Mouse (Mus musculus) macrophage (primary cell): Measurements from ENCODE around the gene Kirrel3. TPM values are rescaled to one million over a fixed set of nuclear protein-coding genes. Genes with fewer than 3 reads are reported as not detected.

Experiments used
- H3K27ac ChIP-seq: fragments of 350-480 bp; formaldehyde crosslinking; 2 replicates; pipeline ENCODE4 v1.9.0; 2021
- H3K36me3 ChIP-seq: fragments of 350-480 bp; formaldehyde crosslinking; 2 replicates; pipeline ENCODE4 v1.9.0; 2021; ENCODE audit errors: inconsistent target
- H3K4me3 ChIP-seq: fragments of 350-480 bp; formaldehyde crosslinking; 2 replicates; pipeline ENCODE4 v1.9.0; 2021; ENCODE audit errors: inconsistent target
- H3K79me2 ChIP-seq: fragments of 350-480 bp; formaldehyde crosslinking; 2 replicates; pipeline ENCODE4 v1.9.0; 2021; ENCODE audit errors: inconsistent target
- WGBS: methylation state at CpG from one replicate; pipeline ENCODE4 v1.1.7; 2026; ENCODE audit warnings: inconsistent platforms; ENCODE audit not compliant: missing documents; 5-methylcytosine and 5-hydroxymethylcytosine counted together
- polyA plus RNA-seq: library from polyadenylated mRNA; stranded (reverse); fragments of 250-400 nt; gene quantifications from 3 replicates; pipeline ENCODE4 v1.2.4, GENCODE M21; 2018; ENCODE audit warnings: inconsistent platforms

Gene Kirrel3
- polyA plus RNA-seq, 1 experiment from 2014 or later: not detected

DNA sequence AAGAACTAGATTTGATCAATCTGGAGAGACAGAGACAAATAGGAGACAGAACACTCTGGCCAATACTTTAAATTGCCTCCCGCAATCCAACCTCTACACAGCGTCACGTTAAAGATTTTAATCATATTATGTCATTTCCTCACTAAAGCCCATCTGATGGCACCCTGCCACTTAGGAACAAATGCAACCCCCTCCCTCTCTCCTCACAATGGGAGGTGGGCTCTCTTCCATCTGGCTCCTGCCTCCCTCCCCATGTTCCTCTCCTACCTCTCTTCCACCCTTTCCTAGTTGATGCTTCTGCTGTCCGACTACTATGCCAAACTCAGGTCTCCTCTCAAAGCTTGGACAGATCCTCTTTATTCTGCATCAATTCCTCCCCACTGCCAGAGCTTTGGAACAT lies 365.4 kb downstream of the Kirrel3 start:
- H3K79me2 ChIP-seq: no peaks in the 10 kb centered on the region
- no peak overlapping the region for H3K27ac ChIP-seq
- no peaks in the 10 kb centered on the region for H3K36me3 ChIP-seq
- 80% methylated on average over 4 of the region's 4 CpGs for WGBS
- no peak overlapping the region for H3K4me3 ChIP-seq

DNA sequence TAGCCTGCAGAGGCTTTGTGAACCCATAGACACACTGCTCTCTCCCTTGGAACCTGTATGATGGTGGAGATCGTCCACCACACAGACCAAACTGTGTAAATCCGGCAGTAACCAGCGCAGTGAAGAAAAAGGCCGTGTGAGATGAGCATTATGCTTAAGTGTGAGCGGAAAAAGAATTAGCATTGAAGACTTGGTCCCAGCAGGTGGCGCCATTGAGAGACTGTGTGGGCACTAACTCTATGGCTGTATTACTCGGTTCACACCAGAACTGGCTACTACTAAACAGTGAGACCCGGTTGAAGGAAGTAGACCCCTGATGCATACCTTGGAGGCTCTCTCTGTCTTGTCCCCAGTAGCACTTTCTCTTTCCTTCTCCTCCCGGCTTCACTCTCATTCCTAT lies 371.9 kb downstream of the Kirrel3 start:
- H3K27ac ChIP-seq: no peak overlapping the region
- 68% methylated on average over 9 of the region's 9 CpGs for WGBS
- H3K79me2 ChIP-seq: no peaks in the 10 kb centered on the region
- H3K36me3 ChIP-seq: no peaks in the 10 kb centered on the region
- no peak overlapping the region for H3K4me3 ChIP-seq

DNA sequence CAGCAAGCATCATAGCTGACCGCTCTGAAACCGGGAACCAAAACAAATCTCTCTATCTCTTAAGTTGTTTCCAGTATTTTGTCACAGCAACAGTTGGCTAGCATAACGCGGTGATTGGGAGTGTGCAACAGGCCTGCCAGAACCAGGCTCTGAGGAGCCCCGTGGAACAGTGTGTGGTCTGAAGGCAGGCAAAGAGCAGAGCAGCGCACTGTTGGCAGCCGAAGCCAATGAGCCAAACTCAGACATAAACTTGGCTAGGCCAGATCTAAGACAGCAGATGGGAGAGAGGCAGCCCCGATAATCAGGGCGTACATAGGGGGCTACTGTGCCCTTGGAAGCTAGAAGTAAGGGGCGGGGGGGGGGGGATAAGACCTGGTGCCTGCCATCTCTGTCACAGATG lies 372.4 kb downstream of the Kirrel3 start:
- H3K79me2 ChIP-seq: no peaks in the 10 kb centered on the region
- no peak overlapping the region for H3K27ac ChIP-seq
- H3K36me3 ChIP-seq: no peaks in the 10 kb centered on the region
- H3K4me3 ChIP-seq: no peak overlapping the region
- WGBS: 87% methylated on average over 10 of the region's 10 CpGs

DNA sequence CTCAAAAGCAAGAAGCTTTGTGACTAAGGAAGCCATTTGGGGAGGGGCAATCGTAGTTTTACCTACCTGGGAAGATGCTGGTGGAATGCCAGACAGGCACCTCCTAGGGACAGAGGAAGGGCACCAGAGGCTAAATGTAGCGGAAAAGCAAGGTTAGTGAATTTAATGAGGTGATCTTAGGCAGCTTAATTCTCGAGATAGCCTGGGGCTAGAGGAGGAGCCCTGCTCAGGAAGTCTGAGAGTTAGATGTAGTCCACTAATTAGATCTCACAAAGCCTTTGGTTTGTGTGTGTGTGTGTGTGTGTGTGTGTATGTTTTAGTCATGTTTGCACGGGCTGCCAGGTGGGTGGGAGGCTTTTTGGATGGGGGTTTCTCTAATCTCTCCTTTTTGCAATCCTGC lies 375.2 kb downstream of the Kirrel3 start:
- 47% methylated on average over 4 of the region's 4 CpGs for WGBS
- no peak overlapping the region for H3K27ac ChIP-seq
- no peak overlapping the region for H3K4me3 ChIP-seq
- no peaks in the 10 kb centered on the region for H3K36me3 ChIP-seq
- H3K79me2 ChIP-seq: no peaks in the 10 kb centered on the region

DNA sequence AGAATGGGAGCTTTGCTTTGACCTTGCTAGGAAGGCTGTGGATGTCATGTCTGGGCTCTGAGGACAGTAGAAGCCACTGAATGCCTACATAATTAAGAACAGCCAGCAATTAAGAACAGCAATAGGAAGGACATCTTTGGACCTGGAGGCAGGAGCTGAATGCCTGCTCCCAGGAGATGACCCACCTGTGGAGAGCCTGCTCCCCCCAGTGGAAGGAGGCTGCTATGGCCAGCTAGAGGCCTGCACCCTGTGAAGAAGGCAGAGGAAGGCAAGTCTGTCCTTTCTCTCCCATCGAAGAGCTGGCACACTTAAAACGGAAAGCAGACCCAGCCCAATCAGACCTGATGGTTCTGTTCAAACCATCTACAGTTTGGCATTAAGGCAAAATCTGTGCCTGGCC lies 376.1 kb downstream of the Kirrel3 start:
- 44% methylated on average over 2 of the region's 2 CpGs for WGBS
- Histone ChIP-seq H3K79me2 (no peaks in the 10 kb centered on the region), H3K27ac (no peak overlapping the region), H3K36me3 (no peaks in the 10 kb centered on the region), H3K4me3 (no peak overlapping the region)

DNA sequence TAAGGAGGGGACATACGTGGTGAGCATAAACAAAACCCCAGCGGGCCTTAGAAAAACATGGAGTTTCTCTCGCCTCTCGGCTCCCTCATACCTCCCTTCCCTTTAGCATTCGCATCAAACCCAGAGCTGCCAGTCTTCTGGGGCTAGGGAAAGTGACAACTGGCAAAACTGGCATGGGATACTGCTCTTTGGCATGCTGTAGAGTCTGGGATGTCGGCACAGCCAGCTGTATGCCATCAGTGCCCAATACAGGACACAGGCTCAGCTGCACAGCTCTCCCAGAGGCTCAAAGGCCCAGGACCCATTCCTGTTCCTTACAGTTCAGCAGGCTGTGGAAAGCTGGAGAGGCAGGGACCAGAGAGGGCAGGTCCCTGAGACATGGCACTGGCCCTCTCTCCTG lies 379.9 kb downstream of the Kirrel3 start:
- H3K4me3 ChIP-seq: no peak overlapping the region
- 91% methylated on average over 6 of the region's 6 CpGs for WGBS
- no peak overlapping the region for H3K27ac ChIP-seq
- H3K79me2 ChIP-seq: no peaks in the 10 kb centered on the region
- H3K36me3 ChIP-seq: no peaks in the 10 kb centered on the region

DNA sequence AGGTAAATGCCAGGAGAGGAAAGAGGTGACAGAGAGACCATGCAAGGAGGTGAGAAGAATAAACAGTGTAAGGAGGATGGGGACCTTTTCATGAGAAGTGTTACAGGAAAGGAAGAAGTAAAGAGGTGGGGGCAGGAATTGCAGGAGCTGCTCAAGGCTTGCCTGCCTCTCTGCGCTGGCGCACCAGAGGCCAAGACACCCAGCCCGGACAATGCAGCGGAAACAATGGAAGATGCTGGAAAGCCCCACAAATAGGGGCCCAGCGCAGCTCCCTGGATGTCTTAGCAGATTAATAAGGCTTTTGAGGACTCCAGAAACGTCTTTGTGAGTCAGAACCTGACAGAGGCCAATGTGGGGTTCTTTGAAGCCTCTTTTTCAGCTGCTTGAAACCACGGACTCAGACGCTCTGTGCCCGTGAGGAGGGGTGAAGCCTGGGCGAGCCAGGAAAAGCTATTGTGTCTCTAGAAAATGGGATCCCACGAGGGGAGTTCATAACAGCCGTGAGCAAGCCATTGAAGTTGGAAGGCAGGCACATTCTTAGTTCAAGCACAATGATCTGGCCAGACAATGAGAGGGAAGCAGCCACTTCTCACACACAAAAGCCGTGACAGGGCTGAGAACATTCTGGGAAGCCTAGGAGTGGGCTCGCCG lies 385.7 kb downstream of the Kirrel3 start:
- Histone ChIP-seq H3K36me3 (no peaks in the 10 kb centered on the region), H3K27ac (no peak overlapping the region), H3K4me3 (no peak overlapping the region), H3K79me2 (no peaks in the 10 kb centered on the region)
- WGBS: 25% methylated on average over 15 of the region's 15 CpGs

DNA sequence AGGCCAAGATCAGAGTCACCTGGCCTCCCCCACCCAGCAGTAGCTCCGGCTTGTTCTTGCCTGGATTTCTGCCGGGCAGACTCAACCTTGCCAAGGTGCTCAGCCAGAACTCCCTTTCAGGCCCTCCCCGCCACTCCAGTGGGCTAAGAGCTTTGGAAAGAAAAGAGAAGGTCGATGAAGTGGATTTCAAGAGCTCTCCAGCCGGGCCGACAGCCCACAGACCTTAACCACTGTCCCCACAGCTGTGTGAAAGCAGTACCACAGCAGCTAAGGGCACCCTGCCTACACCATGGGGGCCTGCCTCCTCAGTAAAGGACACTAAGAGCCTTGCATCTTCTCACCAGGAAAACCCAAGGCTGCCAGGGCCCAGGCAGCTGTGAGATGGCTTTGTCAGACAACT lies 389.5 kb downstream of the Kirrel3 start:
- no peaks in the 10 kb centered on the region for H3K79me2 ChIP-seq
- no peaks in the 10 kb centered on the region for H3K36me3 ChIP-seq
- whole genome bisulfite sequencing: 81% methylated on average over 6 of the region's 6 CpGs
- H3K4me3 ChIP-seq: no peak overlapping the region
- H3K27ac ChIP-seq: no peak overlapping the region

DNA sequence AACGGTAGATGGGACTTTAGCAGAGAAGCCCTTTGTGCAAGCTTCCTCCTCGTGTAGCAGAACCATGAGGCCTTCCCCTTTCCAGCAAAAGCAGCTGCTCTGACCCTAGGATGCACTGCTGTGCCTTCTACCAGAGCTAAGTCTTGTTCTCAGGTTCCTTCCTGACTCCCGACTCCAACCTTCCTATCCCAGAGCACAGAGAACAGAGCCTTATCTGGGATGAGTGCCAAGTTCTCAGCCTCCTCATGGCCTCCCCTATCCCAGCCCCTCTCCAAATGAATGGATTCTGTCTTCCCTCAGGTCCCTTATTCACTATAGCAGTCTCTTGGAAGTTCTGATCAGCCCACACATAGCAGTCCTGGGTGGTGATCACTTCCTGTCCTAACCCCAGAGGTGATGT lies 391.5 kb downstream of the Kirrel3 start:
- WGBS: 45% methylated on average over 3 of the region's 3 CpGs
- no peak overlapping the region for H3K4me3 ChIP-seq

DNA sequence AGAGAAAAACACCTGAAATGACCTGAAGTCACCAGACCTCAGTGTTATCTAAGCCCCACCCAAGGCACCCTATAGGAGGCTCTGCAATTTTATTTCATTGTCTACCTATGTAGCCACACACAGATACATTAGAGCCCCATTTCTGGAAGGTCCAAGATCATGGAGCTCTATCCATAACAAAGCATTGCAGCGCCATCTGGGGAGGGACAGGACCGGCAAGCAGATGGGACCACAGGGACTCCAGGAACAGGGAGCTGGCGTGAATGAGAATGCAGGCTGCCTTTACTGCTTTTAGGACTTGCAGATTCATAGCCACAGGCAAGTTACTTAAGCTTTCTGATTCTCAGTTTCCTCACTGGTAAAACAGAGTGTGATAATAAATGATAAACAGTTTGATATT lies 392.1 kb downstream of the Kirrel3 start:
- no peaks in the 10 kb centered on the region for H3K36me3 ChIP-seq
- 79% methylated on average over 3 of the region's 3 CpGs for WGBS
- H3K27ac ChIP-seq: no peak overlapping the region
- no peak overlapping the region for H3K4me3 ChIP-seq
- H3K79me2 ChIP-seq: no peaks in the 10 kb centered on the region

More for the DNA sequence above, 391.5 kb downstream of the Kirrel3 start:
- Histone ChIP-seq H3K27ac (no peak overlapping the region), H3K36me3 (no peaks in the 10 kb centered on the region), H3K79me2 (no peaks in the 10 kb centered on the region)

DNA sequence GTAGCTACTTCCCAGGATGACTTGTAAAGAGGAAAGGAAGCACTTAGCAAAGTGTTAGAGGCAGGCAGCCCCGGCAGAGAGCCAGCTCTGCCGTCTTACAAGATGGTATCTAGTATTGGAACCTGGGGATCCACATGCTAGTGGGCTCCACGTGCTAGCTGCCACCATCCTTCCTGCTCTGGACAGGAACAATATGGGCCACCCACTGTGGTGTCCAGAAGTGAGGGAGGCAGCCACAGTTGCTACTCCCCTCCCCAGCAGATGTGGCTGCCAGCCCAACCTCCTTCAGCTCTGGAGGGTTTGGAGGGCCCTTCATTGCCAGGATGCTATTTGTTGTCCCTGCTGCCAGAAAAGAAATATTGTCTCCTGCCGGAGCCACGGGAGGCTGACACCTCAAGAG lies 396.1 kb downstream of the Kirrel3 start:
- H3K27ac ChIP-seq: no peak overlapping the region
- H3K79me2 ChIP-seq: no peaks in the 10 kb centered on the region
- no peak overlapping the region for H3K4me3 ChIP-seq
- no peaks in the 10 kb centered on the region for H3K36me3 ChIP-seq
- 6% methylated on average over 5 of the region's 5 CpGs for WGBS

DNA sequence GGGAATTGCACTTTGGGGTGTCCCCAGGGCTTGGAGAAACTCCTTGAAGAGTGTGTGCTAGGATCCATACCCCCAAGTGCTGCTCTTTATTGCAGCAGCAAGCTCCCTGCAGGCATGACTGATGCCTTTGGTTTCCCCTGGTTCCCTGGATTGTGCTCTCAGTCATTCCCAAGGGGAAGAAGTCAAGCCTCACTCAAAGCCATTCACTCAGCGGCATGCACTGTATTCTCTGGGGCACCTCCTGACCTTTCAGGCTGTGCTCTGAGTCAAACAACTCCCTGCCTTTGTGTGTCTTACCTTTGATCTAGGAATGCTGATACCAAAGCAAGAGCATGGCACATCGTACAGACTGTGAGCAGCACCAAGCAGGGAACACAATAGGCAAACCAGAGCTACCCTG lies 396.5 kb downstream of the Kirrel3 start:
- 37% methylated on average over 2 of the region's 2 CpGs for WGBS
- no peaks in the 10 kb centered on the region for H3K79me2 ChIP-seq
- H3K4me3 ChIP-seq: no peak overlapping the region
- H3K36me3 ChIP-seq: no peaks in the 10 kb centered on the region
- no peak overlapping the region for H3K27ac ChIP-seq

DNA sequence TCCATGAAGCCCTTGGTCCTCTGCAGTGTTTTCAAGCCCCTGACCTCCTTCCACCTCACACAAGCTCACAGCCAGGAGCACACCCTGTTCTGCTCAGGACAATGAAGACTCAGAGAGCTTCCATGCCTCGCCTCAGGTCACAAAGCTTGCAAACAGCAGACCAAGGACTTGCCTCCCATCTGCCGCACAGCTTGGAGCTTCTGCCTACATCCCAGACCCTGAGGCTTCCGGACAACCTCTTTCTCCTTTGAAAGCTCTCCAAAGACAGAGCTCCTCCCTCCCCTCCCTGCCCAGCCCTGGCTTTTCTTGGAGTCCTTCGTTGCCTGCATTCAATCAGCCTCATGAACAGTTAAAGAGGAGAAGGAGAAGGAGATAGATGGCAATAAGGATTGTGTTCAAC lies 397.4 kb downstream of the Kirrel3 start:
- H3K36me3 ChIP-seq: no peaks in the 10 kb centered on the region
- H3K4me3 ChIP-seq: no peak overlapping the region
- 44% methylated on average over 4 of the region's 4 CpGs for WGBS

DNA sequence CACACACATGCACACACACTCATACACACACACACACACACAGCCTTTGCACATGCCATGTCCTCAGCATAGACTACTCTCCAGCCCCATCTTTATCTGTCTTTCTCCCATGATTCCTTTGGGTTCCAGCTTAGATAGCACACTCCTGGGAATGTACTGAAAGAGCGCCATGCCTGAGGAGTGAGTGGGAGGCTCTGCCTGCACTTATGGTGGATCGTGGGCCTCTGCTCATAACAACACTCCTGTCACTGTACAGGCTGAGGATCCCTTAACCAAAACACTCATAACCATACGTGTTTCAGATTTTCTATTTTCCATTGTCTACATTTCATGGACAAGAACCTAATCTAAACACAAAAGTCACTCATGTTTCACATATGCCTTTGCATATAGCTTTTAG lies 398.6 kb downstream of the Kirrel3 start:
- H3K4me3 ChIP-seq: no peak overlapping the region
- H3K36me3 ChIP-seq: no peaks in the 10 kb centered on the region
- 70% methylated on average over 3 of the region's 3 CpGs for WGBS
- H3K27ac ChIP-seq: no peak overlapping the region
- H3K79me2 ChIP-seq: no peaks in the 10 kb centered on the region

More for the DNA sequence above, 397.4 kb downstream of the Kirrel3 start:
- Histone ChIP-seq H3K79me2 (no peaks in the 10 kb centered on the region), H3K27ac (no peak overlapping the region)

DNA sequence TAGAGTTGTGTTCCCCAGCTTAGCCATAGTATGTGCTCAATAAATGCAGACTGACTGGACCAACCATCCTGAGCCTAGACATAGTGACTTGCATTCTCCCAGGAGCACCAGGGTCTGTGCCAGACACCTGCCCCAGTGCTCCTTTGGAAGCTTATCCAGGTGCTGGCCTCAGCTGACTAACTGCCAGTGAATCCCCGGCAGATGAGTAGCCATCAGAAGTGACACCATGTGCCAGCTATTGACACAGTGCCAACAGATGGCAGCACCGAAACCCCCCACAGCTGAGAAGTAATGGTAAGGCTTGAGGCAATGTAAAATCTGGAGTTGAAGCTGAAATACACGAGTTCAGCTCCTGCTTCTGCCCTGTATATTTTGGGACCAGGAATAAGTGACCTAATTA lies 399.2 kb downstream of the Kirrel3 start:
- no peak overlapping the region for H3K27ac ChIP-seq
- H3K36me3 ChIP-seq: no peaks in the 10 kb centered on the region
- no peak overlapping the region for H3K4me3 ChIP-seq
- no peaks in the 10 kb centered on the region for H3K79me2 ChIP-seq
- whole genome bisulfite sequencing: 77% methylated on average over 3 of the region's 3 CpGs

DNA sequence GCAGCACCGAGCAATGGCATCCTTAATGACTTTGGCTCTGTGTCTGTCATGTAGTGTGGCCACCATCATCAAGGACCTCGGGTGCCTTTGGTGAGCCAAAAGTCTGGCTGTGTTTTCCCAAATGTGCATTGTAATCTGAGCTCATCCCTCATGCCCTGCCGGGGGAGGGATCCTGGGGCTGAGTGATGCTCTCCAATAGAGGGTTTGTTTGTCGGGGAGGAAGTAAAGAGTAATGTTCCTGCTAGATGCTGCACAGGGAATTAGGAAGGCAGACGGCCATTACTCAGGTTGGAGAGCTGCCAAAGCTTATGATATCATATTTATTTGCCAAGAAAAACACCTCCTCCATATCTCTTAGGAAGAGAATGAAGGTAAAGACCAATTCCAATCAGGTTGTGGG lies 401.1 kb downstream of the Kirrel3 start:
- 46% methylated on average over 5 of the region's 5 CpGs for WGBS
- H3K4me3 ChIP-seq: no peak overlapping the region
- no peaks in the 10 kb centered on the region for H3K79me2 ChIP-seq
- H3K27ac ChIP-seq: no peak overlapping the region
- no peaks in the 10 kb centered on the region for H3K36me3 ChIP-seq
